Mouse (Mus musculus) right cerebral cortex, postnatal 10 days (tissue): ENCODE data around the gene Megf11.
A peak's percentile ranks its signal among the peaks of the same experiment; 100 is the strongest.

Experiments used
- DNase-seq, 2 experiments: peaks; one replicate each; pipeline ENCODE4 v3.0.0; 2021; ENCODE audit warnings: low spot score in 2 of 2

Megf11 gene

DNA sequence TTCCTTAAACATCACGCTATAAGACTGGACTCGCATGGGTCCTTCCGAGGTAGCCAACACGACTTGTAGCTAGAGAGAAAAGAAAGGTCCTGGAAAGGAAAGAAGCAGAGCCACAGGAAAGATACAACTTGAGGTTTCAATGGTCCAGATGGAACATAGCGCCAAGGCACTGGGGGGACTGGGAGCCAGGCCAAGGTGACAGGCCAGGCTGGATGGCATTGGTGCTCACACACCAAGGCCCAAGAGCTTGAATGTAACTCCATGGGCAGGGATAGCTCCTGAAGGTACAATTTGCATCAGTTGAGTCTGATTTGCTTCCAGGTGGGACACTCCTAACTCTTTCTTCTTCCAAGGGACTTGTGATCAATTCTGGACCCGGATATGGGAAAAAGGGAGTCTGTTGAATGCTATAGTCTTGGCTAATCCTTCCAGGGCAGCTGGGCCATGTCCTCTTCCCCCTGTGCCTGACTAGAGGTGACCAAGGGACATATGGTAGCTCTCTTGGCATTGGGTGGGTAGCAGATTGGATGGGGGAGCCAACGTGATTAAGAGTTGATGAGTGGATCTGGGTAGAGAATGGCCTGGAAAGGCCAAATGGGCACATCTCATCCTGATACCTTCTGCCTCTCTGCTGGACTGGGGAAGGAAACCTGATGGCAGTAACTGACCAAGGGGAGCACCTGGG lies 172.6 kb downstream of the Megf11 start:
- no peak for DNase-seq

DNA sequence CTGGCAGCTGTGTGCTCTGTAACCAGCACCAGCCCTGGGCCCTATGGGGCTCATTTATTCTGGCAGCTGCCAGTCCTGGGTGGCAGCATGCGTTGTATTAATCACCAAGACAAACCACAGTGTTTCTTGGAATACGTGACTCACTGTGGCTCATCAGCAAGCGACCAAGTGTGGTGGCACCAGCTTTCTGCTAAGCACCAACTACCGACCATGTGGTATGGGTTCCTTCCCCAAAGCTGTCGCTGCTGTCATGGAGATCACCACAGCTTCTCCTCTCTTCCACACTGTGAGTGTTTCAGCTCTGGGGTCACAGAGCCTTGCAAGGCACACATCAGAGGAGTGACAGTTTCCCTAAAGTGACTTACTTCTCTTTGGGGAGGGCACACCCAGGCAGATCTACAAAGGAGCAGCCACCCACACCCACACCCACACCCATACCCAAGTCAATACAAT lies 178.9 kb downstream of the Megf11 start:
- no peak for DNase-seq

DNA sequence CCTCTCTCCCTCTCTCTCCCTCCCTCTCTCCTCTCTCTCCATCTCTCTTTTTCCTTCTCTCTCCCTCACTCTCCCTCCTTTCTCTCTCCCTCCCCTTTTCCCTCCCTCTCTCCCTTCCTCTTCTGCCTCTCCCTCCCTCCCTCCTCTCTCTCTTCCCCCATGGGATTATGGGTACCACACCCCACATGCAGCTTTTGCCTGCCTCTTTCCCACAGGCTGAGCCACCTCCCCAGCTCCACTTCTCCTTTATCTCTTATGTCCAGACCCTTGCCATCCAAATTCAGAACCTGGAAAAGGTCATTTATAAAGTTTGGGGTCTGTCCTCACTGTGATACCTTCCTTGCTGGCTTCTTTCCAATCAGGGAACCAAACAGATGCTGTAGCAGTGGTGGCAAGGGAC lies 180.5 kb downstream of the Megf11 start:
- no peak for DNase-seq

DNA sequence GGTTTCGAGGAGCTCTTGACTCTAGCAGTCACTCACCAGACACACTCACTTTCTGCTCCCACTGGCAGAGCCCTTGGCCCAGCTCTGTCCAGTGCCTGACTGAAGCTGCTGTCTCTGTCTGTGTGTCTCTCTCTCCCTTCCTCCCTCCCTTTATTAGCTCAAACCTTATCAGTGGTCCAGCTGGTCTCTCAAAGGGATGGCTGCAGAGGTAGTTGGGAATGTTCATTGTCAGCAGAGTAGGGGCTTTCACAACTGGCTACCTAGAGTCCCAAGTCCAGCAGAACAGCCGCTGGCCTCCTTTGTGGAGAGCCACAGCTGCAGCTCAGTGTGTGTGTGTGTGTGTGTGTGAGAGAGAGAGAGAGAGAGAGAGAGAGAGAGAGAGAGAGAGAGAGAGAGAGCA lies 180.9 kb downstream of the Megf11 start:
- DNase-seq, result no peak

DNA sequence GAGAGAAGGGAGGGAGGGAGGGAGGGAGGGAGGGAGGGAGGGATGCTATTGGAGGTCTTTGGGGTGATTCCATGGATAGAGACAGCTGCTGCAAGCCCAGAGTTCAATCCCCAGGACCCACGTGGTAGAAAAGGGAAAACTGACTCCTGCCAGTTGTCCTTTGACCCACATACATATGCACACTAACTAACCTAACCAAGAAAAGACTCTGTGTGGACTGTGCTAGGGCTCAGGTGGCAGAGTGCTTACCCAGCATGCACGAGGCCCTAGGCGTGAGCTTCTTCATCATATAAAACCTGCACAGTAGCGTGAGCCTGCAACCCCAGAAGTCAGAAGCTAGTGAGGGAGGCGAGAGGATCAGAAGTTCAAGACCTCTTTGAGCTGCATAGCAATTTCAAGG lies 182.1 kb downstream of the Megf11 start:
- no peak for DNase-seq

DNA sequence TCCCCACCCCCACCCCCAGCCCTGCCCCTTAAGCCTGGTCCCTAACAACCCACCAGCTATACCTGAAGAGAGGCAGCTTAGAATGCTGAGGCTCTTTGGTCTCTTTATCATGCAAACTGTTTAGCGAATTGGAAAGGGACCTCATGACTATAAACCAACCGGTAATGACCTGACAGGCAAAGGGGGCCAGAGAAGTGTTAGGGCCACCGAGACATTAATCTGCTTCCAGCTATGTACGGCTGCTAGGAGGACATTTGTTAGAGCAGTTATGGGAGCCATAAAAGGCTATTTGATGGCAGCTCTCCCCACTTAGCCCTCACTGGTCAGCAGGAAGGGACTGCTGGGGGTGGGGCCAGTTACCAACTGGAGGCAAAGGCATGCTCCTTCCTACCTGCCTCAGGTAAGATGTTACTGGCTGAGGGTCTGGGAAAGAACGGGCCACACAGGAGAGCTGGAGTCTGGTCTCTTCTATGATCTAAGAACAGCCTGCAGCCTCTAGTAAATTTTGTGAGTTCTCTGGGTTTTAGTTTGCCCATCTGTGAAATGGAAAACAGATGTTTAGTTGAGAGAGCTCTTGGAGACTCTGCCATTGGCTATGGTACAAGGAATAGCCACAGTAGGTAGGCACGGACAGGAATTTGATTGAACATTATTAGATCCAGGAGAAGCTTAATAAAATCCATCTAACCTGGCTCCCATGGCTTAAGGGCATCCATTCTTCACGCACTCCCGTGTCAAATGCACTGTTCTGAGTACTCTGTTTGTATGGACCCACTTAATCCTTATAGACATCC lies 183.2 kb downstream of the Megf11 start:
- no peak for DNase-seq

DNA sequence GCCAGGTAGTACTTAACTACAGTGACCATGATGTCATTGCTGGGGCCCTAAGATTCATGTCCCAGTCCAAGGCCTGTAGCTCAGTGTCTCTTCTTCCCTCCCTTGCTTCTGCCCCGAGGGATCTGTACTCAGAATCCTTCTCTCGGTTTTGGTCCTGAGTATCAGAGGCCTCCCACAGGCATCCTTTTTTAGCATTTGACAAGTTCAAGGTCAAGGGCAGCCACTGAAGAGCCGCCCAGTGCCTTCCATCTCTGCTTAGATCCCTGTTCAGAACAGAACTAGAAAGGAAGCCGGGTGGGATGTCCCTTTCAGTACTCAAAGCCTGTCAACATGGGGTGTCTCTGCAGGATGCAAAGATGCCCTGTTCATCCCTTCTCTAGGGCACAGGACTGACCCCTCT lies 185.0 kb downstream of the Megf11 start:
- DNase-seq, result no peak

DNA sequence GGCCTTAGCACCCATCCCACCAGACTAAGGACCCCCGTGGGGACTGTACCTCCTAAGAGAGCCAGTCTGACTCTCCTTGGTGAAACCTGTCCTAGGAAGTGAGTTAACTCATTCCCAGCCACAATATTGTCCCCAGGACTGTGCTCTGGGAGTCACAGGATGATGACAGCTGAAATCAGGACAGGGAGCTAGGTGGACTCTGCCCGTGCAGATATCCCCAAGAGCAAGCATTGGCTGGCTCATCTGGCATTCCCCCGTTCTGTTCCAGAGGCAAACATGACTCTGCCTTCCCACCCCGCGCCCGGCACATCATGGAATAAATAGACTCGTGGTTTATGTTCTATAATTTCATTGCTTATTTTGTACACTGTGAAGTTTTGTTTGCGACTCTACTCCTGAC lies 185.7 kb downstream of the Megf11 start:
- no peak for DNase-seq

DNA sequence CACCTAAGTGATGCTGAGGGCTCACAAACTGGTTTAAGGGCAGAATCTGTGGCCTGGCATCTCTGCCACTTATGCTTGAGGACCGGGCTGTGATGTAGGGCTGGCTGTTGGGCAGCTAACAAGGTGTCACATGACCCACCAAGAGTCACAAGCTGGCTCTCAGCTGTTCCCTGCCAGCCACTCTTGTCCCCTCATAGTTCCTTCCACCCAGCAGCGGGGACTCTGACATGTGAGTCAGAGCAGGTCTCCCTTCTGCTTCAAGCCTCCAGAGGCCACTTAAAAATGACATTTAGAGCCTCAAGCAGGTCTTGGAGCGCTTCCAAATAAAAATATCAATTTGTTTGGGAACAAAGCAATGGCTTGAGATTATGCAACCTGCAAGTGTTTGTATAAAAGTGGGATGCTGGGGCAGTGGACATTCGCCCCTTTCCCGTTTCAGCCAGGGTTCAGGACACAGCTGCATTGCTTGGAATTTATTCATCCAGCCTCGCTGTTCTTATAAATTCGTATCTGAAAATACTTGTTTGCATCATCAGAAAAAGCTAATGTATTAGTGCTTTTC lies 187.3 kb downstream of the Megf11 start:
- DNase-seq, result no peak

DNA sequence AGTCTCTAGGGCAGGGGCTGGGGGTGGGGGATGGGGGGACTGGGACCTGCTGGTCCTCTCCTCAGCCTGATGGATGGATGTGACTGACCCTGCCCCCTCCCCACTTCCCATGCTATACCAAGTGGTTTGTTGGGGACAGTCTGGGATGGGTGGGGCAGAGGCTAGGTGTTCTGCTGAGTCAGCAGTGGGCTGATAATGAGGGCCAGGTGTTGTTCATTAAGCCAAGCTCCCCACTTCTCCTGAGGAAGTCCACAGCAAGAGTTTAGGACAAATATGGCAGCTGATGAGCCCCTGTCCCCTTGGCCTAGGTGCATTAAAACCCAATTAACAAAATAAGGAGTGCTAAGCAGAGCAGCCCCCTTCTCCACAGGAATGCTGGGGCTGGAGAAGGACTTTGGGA lies 190.2 kb downstream of the Megf11 start:
- no peak for DNase-seq

DNA sequence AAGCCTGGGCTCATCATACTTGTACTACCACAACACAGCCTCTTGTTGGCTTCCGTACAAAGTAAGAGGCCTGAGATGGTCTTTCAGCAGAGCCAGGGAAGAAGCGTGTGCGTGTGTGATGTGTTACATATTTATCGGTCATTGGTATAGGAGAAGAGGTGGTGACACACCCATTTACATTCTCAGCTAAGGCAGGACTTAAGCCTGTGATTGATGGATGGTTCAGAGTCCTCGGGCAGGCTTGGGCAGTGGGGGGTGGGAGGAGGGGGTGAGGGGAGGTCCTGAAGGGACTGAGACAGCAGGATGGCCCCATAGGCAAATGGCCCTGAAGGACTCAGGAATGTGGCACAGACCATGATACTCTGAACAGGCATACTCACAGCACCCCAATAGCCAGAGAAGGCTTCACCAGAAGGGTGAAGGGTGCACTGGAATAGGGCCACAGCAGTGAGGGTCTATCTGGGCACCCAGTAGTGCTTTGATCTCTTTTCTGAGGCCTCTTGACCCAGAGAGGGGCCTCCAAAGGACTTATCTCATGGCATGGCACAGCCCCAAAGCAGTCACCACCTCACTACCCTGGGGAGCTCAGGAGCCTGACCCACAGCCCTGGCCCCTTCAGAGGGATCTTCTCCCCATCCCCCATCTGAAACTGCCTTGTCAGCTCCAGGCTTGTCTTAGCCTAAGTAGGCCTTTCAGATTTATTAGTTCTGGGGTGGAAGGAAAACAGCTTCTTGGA lies 190.9 kb downstream of the Megf11 start:
- DNase-seq, result no peak

DNA sequence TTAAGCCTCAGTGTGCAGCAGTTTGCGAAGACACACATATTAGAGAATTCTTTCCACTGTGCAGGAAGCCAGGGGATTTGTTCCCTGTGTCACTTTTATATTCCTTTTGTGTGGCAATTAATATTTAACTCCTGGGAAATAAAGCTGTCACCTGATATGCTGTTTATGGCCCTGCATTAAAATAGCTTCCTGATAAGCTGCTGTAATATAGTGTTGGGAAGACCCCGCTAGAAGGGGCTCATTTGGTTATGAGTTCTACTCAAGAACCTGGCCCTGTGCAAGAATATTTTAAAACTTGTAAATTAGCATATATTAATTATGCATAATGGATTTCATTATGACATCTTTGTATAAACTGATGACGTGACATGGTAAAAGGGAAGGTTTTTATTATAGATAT lies 191.7 kb downstream of the Megf11 start:
- no peak for DNase-seq

DNA sequence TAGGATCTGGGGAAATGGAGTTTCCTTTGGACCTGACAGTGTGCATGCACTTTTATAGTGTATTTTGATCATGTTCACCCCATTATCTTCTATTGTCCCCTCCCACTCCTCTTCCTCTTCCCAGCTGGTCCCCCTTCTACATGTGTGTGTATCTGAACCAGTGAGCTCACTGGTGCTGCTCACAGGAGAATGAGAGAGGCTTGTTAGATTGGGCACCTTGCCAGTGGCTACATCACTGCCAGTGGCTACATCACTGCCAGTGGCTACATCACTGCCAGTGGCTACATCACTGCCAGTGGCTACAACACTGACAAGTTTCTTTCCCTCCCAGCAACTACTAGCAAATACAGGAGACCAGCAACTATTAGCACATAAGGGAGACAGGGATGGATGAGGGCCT lies 192.6 kb downstream of the Megf11 start:
- DNase-seq, result peak; percentile 43

DNA sequence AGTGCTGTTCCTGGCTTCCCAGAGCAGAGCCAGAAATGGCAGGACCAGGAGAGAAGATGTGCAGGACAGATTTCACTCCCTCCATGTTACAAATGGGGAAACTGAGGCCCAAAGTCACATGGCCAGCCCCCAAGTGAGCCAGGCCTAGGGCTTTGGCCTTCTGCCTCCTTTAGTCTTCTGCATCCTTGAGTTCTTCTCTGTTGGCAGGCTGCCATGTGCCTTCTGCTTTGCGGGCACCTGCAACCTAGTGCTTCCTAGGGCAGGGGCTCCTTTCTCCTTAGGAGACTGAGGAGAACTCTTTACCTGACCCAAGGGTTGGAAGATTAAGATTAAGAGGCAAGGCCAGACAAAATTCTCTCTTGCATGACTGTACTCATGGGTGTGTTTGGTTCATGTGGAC lies 193.9 kb downstream of the Megf11 start:
- peak; percentile 37 to 44 for DNase-seq

DNA sequence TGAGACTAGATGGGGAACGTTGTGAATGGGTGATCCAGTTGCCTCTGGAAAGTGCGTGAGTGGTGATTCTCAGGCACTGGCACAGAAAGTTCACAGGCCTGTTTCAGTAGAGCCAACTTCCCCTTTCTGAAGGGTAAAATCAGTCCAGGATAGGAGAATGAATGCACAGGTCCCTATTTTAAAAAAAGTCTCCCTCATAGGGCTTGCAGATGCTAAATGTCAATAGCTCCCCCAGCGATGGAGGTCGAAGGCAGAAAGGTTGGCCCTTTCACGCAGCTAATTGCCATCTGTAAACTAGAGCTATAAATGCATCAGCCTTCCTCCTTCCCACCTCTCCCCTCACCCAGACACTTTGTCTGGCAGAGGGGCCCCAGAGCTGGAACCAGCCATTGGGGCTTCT lies 200.9 kb downstream of the Megf11 start:
- DNase-seq, result no peak

DNA sequence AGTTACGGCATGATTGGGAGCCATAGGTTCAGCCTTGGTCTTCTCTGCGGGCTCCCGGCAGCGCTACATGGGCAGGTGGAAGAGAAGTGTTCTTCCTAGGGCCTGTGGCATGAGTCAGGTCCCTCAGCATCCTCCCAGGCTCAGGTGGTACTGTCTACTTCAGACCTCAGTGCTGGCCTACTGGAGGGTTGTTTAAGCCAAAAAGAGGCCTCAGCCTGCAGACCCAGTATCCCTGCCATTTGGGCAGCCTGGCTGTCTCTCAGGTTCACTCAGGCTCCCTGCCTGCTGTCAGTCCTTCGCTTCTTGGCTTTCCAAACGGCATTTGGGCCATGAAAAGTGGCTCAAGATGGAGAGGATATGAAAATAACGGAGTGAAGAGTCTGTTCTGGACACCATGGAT lies 202.6 kb downstream of the Megf11 start:
- DNase-seq, result no peak

DNA sequence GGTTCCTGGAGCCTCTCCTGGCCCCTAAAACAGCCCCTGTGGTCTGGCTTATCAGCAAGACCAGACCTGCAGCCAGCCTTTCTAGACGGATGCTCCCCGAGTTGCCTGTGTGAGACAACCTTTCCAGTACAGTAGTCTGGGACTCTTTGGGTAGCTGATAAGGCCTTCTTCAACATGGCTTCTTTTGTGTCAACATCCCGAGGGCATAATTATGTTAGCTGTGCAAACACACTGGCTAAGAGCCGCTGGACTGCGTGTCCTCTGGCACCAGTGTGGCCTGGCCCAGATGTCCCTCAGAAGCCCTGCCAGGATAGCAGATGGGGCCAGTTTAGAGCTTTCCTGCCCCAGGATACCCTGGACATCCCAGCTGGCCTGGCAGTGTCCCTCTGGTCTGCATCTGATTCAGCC lies 205.2 kb downstream of the Megf11 start:
- peak; percentile 55 to 64 for DNase-seq

DNA sequence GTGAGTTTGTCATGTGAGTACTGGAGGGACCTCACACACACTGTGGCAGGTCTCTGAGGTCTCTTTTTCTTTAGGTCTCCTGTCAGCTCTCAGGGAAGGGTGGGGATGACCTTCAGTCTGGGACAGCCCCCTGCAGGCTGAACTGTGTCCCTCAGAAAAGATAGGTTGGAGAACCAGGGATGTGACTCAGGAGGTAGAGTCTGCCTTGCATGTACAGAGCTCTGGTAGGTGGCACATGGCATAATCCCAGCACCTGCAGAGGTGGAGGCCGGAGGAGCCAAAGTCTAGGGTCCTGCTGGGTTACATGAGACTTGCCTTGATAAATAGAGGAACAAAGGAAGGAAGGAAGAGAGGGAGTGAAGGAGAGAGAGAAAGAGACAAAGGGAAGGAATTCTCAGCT lies 206.0 kb downstream of the Megf11 start:
- DNase-seq, result no peak

DNA sequence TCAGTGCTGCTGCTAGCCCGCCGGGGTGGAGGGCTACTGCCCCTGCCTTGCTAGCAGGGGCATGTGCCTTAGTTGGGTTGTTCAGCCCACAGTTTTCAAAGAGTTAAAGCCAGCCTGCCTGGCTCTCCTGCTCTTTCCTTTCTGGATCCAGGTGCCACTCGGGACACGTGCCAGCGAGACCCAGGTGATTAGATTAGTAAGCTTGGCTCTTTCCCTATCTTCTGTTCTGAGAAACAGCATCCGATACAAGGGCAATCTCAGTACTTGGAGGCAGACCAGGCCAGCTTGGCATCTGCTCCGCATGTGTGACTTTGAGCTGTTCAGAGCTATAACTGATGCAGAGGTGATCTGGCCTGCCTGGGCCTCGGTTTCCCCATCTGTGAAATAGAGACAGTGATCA lies 209.0 kb downstream of the Megf11 start:
- DNase-seq, result no peak

DNA sequence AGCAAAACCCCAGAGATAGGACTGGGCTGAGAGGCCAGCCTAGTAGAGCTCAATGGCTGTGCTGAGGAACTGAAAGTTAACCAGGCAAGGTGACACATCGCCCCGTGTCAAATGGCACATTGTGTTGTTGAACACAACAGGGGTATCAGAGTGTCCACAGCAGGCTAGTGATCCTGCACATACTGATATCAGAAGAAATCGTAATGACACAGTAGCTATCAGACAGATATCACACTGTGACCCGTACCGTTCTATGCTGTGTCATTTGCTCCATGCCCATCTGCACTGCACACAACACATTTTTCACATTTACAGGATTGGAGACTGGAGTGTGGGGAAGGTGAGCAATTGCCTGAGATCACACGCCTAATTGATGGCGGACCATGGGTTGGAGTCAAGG lies 213.0 kb downstream of the Megf11 start:
- no peak for DNase-seq

DNA sequence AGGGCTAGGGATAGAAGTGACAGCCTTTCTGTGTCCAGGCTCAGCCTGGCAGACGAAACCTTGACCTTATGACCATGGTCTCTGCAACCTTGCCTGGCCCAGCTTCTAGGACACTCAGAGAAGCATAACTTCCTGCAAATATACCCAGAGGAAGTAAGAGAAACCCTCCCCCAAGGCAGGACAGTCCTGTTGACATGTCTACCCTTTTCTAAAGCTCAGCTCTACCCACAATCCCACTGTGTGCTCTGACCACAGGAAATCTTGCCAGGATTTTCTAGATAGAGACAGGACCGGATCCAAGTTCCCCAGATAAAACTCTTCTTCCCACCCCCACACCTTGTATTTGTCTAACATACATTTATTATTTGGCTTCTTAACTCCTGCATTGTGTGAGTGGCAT lies 215.3 kb downstream of the Megf11 start:
- no peak for DNase-seq

DNA sequence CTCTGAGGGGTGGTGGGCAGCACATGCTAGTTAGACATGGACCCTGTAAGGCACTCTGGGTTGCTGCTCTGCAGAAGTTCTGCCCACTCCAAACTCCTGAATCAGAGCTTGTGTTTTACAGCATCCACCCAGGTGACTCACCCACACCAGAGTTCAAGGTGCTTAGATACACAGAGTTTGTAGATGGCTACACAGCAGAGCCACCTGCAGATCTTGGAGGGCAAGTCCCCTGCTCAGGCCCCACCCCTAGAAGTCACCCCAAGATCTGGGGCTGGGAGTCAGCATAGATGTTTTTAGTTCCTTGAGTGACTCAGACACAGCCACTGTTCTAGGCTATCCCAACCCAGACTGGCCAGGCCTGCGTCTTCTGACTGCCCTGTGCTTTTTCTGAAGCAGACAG lies 217.5 kb downstream of the Megf11 start:
- no peak for DNase-seq
